Mouse (Mus musculus) embryonic facial prominence, embryonic 11.5 days (tissue): ENCODE data around the gene Vmn1r19. TPM values are rescaled to one million over a fixed set of nuclear protein-coding genes. Genes with fewer than 3 reads are reported as not detected.
"Not testable (repeated sequence)": the region's sequence is repeated elsewhere in the genome, so short reads cannot be mapped to it uniquely, and the experiment has no call there.

Experiments used
- ATAC-seq: fragments of 200-750 bp; cut with Nextera tagmentation; replicated peaks from 2 replicates; pipeline ENCODE4 v1.8.0; 2017; ENCODE audit warnings: low read depth; ENCODE audit not compliant: insufficient number of reproducible peaks, low FRiP score, low TSS enrichment
- DNase-seq: peaks from one replicate; pipeline ENCODE4 v3.0.0-alpha.2; 2015; ENCODE audit warnings: low spot score
- H3K27ac ChIP-seq: fragments of 300-500 bp; sonication (generic); replicated peaks from 2 replicates; pipeline ENCODE4 v1.5.1; 2014; ENCODE audit warnings: mild to moderate bottlenecking, low read depth, low read length, control low read depth
- H3K27me3 ChIP-seq: fragments of 300-500 bp; sonication (generic); 2 replicates; pipeline ENCODE4 v1.6.1; 2014; ENCODE audit warnings: mild to moderate bottlenecking, low read length, moderate library complexity, mixed read lengths; ENCODE audit not compliant: control insufficient read depth, insufficient read depth
- H3K36me3 ChIP-seq: fragments of 300-500 bp; sonication (generic); replicated peaks from 2 replicates; pipeline ENCODE4 v1.6.1; 2014; ENCODE audit warnings: low read depth, mild to moderate bottlenecking, low read length, moderate library complexity, mixed read lengths; ENCODE audit not compliant: control insufficient read depth, insufficient read depth
- H3K4me1 ChIP-seq: fragments of 300-500 bp; sonication (generic); 2 replicates; pipeline ENCODE4 v1.6.1; 2014; ENCODE audit warnings: low read length, mixed read lengths; ENCODE audit not compliant: control insufficient read depth, insufficient read depth
- H3K4me2 ChIP-seq: fragments of 300-500 bp; sonication (generic); 2 replicates; pipeline ENCODE4 v1.6.1; 2014; ENCODE audit warnings: low read depth, mild to moderate bottlenecking, control low read depth, low read length, moderate library complexity
- H3K4me3 ChIP-seq: fragments of 300-500 bp; sonication (generic); 2 replicates; pipeline ENCODE4 v1.5.1; 2014; ENCODE audit warnings: low read depth, low read length, control low read depth
- H3K9ac ChIP-seq: fragments of 300-500 bp; sonication (generic); replicated peaks from 2 replicates; pipeline ENCODE4 v1.6.1; 2014; ENCODE audit warnings: mild to moderate bottlenecking, control low read depth, low read length
- H3K9me3 ChIP-seq: fragments of 300-500 bp; sonication (generic); replicated peaks from 2 replicates; pipeline ENCODE4 v1.6.1; 2016; ENCODE audit warnings: mild to moderate bottlenecking, low read length, inconsistent platforms, mixed read lengths; ENCODE audit not compliant: control insufficient read depth
- WGBS: fragments of 180-500 bp; shearing (Covaris S2); extraction: QIAGEN DNeasy Blood & Tissue Kit; methylation state at CpG from one replicate; pipeline ENCODE4 v1.1.7; 2014; 5-methylcytosine and 5-hydroxymethylcytosine counted together
- polyA plus RNA-seq: library from polyadenylated mRNA; unstranded; fragments of >200 nt; fragmentation: Nextera tagmentation; extraction: Ambion mirVana; gene quantifications from 2 replicates; pipeline ENCODE4 v1.2.1, GENCODE M21; 2014

Gene Vmn1r19
- not detected in 2 replicates for polyA plus RNA-seq

- not testable (repeated sequence) for H3K27me3 ChIP-seq, H3K9ac ChIP-seq, H3K9me3 ChIP-seq, H3K4me2 ChIP-seq, H3K4me3 ChIP-seq, ATAC-seq, H3K4me1 ChIP-seq, DNase-seq, H3K36me3 ChIP-seq, H3K27ac ChIP-seq
- WGBS: 69% methylated on average over 3 of the region's 3 CpGs
These were observed at the start of gene Vmn1r19 for GRCm38 (mm10) chr6:57403480-57403879. Gene Vmn1r19 (plus strand): TSS chr6:57403780.

DNA sequence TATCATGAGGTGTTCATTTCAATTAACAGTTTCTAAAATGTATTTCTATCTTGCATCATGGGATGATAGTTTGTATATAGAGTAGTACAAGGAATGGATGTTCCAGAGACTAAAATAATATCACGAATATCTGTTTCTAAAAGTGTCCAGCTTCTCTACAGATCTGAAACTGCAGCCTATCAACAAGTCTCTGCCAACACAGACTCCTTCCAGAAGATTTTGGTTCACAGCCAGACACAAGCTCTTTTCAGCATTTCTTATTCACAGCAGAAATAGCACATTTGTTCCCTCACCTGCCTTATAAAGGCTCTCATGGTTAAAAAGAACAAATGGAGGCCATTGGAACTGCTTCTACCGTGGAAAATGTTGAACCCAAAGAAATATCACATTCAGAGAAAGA is 46.7 kb upstream of the Vmn1r19 start:
- no peak for DNase-seq
- Histone ChIP-seq H3K27me3 (no peaks in the 10 kb centered on the region), H3K27ac (no peak overlapping the region), H3K9ac (no peak overlapping the region), H3K4me3 (no peak overlapping the region), H3K4me2 (no peak overlapping the region), H3K9me3 (no peaks in the 10 kb centered on the region), H3K36me3 (no peaks in the 10 kb centered on the region), H3K4me1 (no peaks in the 10 kb centered on the region)
- WGBS: 79% methylated on average over 2 of the region's 2 CpGs
- ATAC-seq: no peak

GRCm38 (mm10) chr6:57363627-57364026 is 40.0 kb upstream of the Vmn1r19 start, which contains the start of gene Vmn1r17:
Gene Vmn1r17 (minus strand): TSS chr6:57363727.
- Histone ChIP-seq H3K4me2 (no peak within 1 kb of the TSS), H3K27me3 (no peaks in the 10 kb centered on the region), H3K4me1 (no peaks in the 10 kb centered on the region), H3K36me3 (no peaks in the 10 kb centered on the region), H3K9ac (no peak within 1 kb of the TSS), H3K4me3 (no peak within 1 kb of the TSS), H3K9me3 (no peaks in the 10 kb centered on the region), H3K27ac (no peak within 1 kb of the TSS)
- ATAC-seq: no peak
- no peak for DNase-seq
- WGBS: 89% methylated on average over 1 of the region's 1 CpGs

GRCm38 (mm10) chr6:57365866-57366265 is 37.7 kb upstream of the Vmn1r19 start:
- not testable (repeated sequence) for DNase-seq, H3K4me3 ChIP-seq, H3K9ac ChIP-seq, H3K4me1 ChIP-seq, ATAC-seq, H3K27ac ChIP-seq, H3K9me3 ChIP-seq, H3K27me3 ChIP-seq, H3K36me3 ChIP-seq, H3K4me2 ChIP-seq
- WGBS: 96% methylated on average over 1 of the region's 1 CpGs

DNA sequence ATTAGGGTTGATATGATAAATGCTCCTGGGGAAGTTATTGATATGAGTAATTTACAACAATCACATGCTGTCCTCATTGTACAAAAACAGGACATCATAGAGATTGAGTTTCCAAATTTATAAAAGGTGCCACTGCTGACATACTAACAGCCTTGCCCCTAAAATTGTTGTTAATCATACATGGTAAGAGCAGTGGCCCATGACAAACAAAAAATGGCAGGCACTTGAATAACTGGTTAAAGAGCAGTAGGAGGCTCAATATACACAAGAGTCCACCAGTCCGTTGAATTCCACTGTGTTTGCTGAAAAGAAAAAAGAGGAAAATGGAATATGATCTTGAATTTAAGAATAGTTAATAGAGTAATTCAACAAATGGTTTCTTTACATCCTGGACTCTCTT is 36.1 kb upstream of the Vmn1r19 start:
- Histone ChIP-seq H3K9ac (no peak overlapping the region), H3K4me2 (no peak overlapping the region), H3K4me1 (no peaks in the 10 kb centered on the region), H3K36me3 (no peaks in the 10 kb centered on the region), H3K4me3 (no peak overlapping the region), H3K27me3 (no peaks in the 10 kb centered on the region), H3K9me3 (no peaks in the 10 kb centered on the region), H3K27ac (no peak overlapping the region)
- no peak for ATAC-seq
- no peak for DNase-seq
- 75% methylated on average over 1 of the region's 1 CpGs for WGBS

DNA sequence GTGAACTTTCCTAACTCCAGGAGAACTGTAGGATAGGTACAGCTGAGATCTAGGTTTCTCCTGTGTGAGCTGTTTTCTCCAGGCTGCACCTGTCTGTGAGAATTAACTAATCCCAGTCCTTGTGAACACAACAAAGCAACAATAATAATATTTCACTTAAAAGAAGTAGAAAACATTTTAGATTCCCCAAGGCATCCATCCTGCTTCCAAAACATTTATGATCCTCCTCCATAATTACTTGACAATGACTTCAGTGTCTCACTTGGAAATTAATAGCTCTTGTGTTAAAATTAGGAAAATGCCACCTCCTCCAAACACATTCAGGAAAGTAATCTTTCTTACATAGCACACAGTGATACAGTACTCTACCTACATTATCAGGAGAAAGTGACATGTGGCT is 7.9 kb upstream of the Vmn1r19 start, which contains the start of gene Vmn1r18:
Vmn1r18 (minus strand) TSS at position 101 of the 400 bp plus-strand sequence.
- Histone ChIP-seq H3K4me3 (no peak within 1 kb of the TSS), H3K9ac (no peak within 1 kb of the TSS), H3K9me3 (no peaks in the 10 kb centered on the region), H3K27ac (no peak within 1 kb of the TSS), H3K27me3 (no peaks in the 10 kb centered on the region), H3K36me3 (no peaks in the 10 kb centered on the region), H3K4me1 (no peaks in the 10 kb centered on the region), H3K4me2 (no peak within 1 kb of the TSS)
- ATAC-seq (no peak), DNase-seq (no peak)

DNA sequence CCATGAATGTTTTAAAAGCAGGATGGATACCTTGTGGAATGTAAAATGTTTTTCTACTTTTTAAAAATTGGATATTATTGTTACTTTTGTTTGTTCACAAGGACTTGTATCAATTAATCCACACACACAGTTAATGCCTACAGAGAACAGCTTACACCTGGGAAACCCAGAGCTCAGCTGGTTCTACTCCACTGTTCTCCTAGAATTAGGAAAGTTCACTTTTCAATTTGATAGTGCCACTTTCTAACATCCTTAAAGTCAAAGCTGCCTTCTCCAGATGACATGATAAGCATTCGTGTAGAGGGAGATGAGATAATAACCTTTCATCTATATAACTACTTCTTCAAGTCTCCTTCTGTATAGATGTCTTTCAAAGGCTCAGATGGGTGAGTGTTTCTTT is 25.1 kb downstream of the Vmn1r19 start, which contains the start of gene Vmn1r20:
Vmn1r20 (plus strand) TSS at position 301 of the 400 bp plus-strand sequence.
- Histone ChIP-seq H3K4me1 (no peaks in the 10 kb centered on the region), H3K9ac (no peak within 1 kb of the TSS), H3K4me3 (no peak within 1 kb of the TSS), H3K27ac (no peak within 1 kb of the TSS), H3K36me3 (no peaks in the 10 kb centered on the region), H3K9me3 (no peaks in the 10 kb centered on the region), H3K27me3 (no peaks in the 10 kb centered on the region), H3K4me2 (no peak within 1 kb of the TSS)
- ATAC-seq (no peak), DNase-seq (no peak)
- WGBS: 67% methylated on average over 1 of the region's 1 CpGs

DNA sequence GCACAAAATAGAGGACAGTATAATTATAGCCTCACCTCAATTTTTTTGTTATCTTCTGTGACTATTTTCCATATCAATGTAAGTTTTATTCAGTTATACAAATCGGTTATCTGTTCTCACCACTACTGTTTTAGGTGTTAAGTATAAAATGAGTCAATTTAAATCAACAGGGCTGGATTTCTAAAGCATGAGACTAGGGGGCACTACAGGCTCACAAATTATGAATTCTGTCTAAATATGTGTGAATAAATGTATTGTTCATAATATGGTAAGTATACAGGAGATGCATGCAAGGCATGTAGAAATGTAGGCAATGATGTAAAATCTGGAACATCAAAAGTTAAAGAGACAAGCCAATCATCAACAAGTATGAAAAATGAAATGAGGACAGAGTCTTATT is 27.6 kb downstream of the Vmn1r19 start:
- Histone ChIP-seq H3K9ac (no peak overlapping the region), H3K4me2 (no peak overlapping the region), H3K27ac (no peak overlapping the region), H3K36me3 (no peaks in the 10 kb centered on the region), H3K27me3 (no peaks in the 10 kb centered on the region), H3K4me1 (no peaks in the 10 kb centered on the region), H3K4me3 (no peak overlapping the region), H3K9me3 (no peaks in the 10 kb centered on the region)
- no peak for DNase-seq
- 83% methylated on average over 1 of the region's 1 CpGs for WGBS
- no peak for ATAC-seq
